Mouse (Mus musculus) forebrain, embryonic 13.5 days (tissue): ENCODE data around the gene Gm21680. TPM values are rescaled to one million over a fixed set of nuclear protein-coding genes. Genes with fewer than 3 reads are reported as not detected.
"Not testable (repeated sequence)": the region's sequence is repeated elsewhere in the genome, so short reads cannot be mapped to it uniquely, and the experiment has no call there.

Experiments
- ATAC-seq: fragments of 200-750 bp; cut with Nextera tagmentation; 2 replicates; pipeline ENCODE4 v1.8.0; 2017
- H3K27ac ChIP-seq: fragments of 300-500 bp; sonication (generic); 2 replicates; pipeline ENCODE4 v1.5.1; 2015; ENCODE audit warnings: inconsistent platforms, mild to moderate bottlenecking, moderate library complexity
- H3K27me3 ChIP-seq: fragments of 300-500 bp; sonication (generic); 2 replicates; pipeline ENCODE4 v1.6.1; 2015; ENCODE audit warnings: mild to moderate bottlenecking, inconsistent platforms
- H3K36me3 ChIP-seq: fragments of 300-500 bp; sonication (generic); 2 replicates; pipeline ENCODE4 v1.6.1; 2015; ENCODE audit warnings: mild to moderate bottlenecking, inconsistent platforms; ENCODE audit not compliant: poor library complexity, severe bottlenecking
- H3K4me1 ChIP-seq: fragments of 300-500 bp; sonication (generic); 2 replicates; pipeline ENCODE4 v1.6.1; 2015; ENCODE audit warnings: inconsistent platforms
- H3K4me2 ChIP-seq: fragments of 300-500 bp; sonication (generic); 2 replicates; pipeline ENCODE4 v1.6.1; 2015; ENCODE audit warnings: inconsistent platforms, mild to moderate bottlenecking, moderate library complexity
- H3K4me3 ChIP-seq: fragments of 300-500 bp; sonication (generic); 2 replicates; pipeline ENCODE4 v1.5.1; 2015; ENCODE audit warnings: mild to moderate bottlenecking, inconsistent platforms
- H3K9ac ChIP-seq: fragments of 300-500 bp; sonication (generic); 2 replicates; pipeline ENCODE4 v1.6.1; 2015; ENCODE audit warnings: mild to moderate bottlenecking, inconsistent platforms
- H3K9me3 ChIP-seq: fragments of 300-500 bp; sonication (generic); replicated peaks from 2 replicates; pipeline ENCODE4 v1.6.1; 2016; ENCODE audit warnings: inconsistent platforms
- WGBS: fragments of 180-500 bp; shearing (Covaris S2); methylation state at CpG from one replicate; pipeline ENCODE4 v1.1.7; 2015; 5-methylcytosine and 5-hydroxymethylcytosine counted together
- polyA plus RNA-seq: library from polyadenylated mRNA; unstranded; fragments of >200 nt; fragmentation: Nextera tagmentation; extraction: Ambion mirVana; gene quantifications from 2 replicates; pipeline ENCODE4 v1.2.1, GENCODE M21; 2015

The Gm21680 gene
- polyA plus RNA-seq, result 0.05 TPM in 1 of 2 replicates, not detected in the other

- not testable (repeated sequence) for H3K9me3 ChIP-seq, H3K27me3 ChIP-seq, H3K9ac ChIP-seq, H3K4me1 ChIP-seq, H3K27ac ChIP-seq, H3K36me3 ChIP-seq, ATAC-seq, H3K4me3 ChIP-seq, H3K4me2 ChIP-seq
- WGBS, result no CpG with 5 or more reads among the region's 2 CpGs
Measured at GRCm38 (mm10) chr5:25972563-25972962, at the start of gene Gm21680. Gm21680 (minus strand) TSS chr5:25972663.

DNA sequence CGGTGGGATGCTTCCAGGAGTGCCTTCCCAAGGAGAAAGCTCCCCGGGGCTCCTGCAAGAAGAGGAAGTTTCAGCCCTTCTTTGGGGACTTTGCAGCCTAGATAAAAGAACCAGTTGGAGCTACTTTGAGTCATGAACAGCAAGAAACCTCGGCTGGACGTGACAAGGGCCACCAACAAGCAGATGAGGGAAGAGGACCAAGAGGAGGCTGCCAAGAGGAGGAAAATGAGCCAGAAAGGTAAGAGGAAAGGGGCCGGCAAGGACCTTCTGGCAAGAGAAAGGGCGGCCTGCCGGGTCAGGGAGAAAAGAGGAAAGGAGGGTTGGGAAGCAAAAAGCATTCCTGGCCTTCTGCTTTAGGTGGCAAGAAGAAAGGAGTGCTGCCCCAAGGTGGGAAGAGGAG, 35.2 kb upstream of the Gm21680 start:
- not testable (repeated sequence) for H3K27me3 ChIP-seq, H3K27ac ChIP-seq, H3K9me3 ChIP-seq, H3K9ac ChIP-seq, H3K4me1 ChIP-seq, H3K4me3 ChIP-seq, H3K36me3 ChIP-seq
- H3K4me2 ChIP-seq, result peak overlapping the region; percentile 62
- 69% methylated on average over 7 of the region's 7 CpGs for WGBS
- 0 out of 2 replicates have a peak, but pooled peaks have one; percentile 16 for ATAC-seq

DNA sequence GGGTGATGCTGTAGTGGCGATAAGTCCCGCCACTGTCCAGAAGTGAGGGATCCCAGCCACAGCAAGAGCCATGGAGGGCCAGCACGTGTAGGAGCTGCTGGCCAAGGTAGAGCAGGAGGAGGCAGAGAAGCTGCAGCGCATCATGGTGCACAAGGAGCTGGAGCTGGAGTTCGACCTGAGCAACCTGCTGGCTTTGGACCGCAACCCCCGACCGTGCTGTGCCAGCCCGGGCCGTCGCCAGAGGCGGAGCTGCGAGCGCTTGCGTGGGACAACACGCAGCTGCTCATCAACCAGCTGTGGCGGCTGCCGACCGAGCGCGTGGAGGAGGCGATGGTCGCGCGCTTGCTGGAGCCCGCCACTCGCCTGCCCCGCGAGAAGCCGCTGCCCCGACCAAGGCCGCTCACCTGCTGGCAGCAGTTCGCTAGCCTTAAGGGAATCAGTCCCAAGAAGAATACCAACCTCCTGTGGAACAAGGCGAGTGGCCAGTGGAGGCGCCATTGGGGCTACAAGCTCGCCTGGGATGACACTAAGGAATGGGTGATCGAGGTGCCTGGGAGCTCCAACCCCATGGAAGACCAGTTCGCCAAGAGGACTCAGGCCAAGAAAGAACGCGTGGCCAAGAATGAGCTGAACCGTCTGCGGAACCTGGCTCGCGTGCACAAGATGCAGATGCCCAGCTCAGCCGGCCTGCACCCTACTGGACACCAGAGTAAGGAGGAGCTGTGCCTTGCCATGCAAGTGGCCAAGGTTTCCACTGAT, 34.7 kb upstream of the Gm21680 start:
- not testable (repeated sequence) for H3K27ac ChIP-seq, H3K36me3 ChIP-seq, H3K4me1 ChIP-seq, H3K27me3 ChIP-seq, H3K9me3 ChIP-seq
- Histone ChIP-seq H3K4me3 (peak overlapping the region; percentile 32), H3K9ac (peak overlapping the region; percentile 23), H3K4me2 (peak overlapping the region; percentile 62)
- WGBS, result 20% methylated on average over 45 of the region's 45 CpGs
- ATAC-seq, result peak; percentile 92

- not testable (repeated sequence) for ATAC-seq, H3K36me3 ChIP-seq
- 90% methylated on average over 1 of the region's 2 CpGs for WGBS
Measured at GRCm38 (mm10) chr5:26004698-26005097, 32.2 kb upstream of the Gm21680 start, which contains the start of gene Gm1979. Gm1979 (minus strand) TSS chr5:26004798.

GRCm38 (mm10) chr5:25988550-25988949, 16.1 kb upstream of the Gm21680 start, which contains the start of gene Gm21698:
Gm21698 (minus strand) TSS chr5:25988650.
- not testable (repeated sequence) for H3K27ac ChIP-seq, H3K27me3 ChIP-seq, H3K9me3 ChIP-seq, H3K4me1 ChIP-seq, H3K4me3 ChIP-seq, ATAC-seq, H3K9ac ChIP-seq, H3K4me2 ChIP-seq, H3K36me3 ChIP-seq
- no CpG with 5 or more reads among the region's 3 CpGs for WGBS

More at GRCm38 (mm10) chr5:26004698-26005097, 32.2 kb upstream of the Gm21680 start, which contains the start of gene Gm1979:
- H3K9ac ChIP-seq, H3K27me3 ChIP-seq, H3K4me3 ChIP-seq, H3K27ac ChIP-seq, H3K9me3 ChIP-seq, H3K4me1 ChIP-seq, H3K4me2 ChIP-seq: not testable (repeated sequence)

GRCm38 (mm10) chr5:25957050-25957449, 15.4 kb downstream of the Gm21680 start:
- not testable (repeated sequence) for H3K9ac ChIP-seq, H3K4me3 ChIP-seq, H3K9me3 ChIP-seq, H3K36me3 ChIP-seq, H3K4me1 ChIP-seq, H3K27ac ChIP-seq, H3K27me3 ChIP-seq
- ATAC-seq, result peak; percentile 33; the same call in 1 of the 2 replicates
- WGBS, result 67% methylated on average over 17 of the region's 17 CpGs
- H3K4me2 ChIP-seq, result peak overlapping the region; percentile 46

DNA sequence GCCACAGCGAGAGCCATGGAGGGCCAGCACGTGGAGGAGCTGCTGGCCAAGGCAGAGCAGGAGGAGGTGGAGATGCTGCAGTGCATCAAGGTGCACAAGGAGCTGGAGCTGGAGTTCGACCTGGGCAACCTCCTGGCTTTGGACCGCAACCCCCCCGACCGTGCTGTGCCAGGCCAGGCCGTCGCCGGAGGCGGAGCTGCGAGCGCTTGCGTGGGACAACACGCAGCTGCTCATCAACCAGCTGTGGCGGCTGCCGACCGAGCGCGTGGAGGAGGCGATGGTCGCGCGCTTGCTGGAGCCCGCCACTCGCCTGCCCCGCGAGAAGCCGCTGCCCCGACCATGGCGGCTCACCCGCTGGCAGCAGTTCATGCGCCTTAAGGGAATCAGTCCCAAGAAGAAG, 15.9 kb downstream of the Gm21680 start:
- H3K9me3 ChIP-seq, H3K4me1 ChIP-seq, H3K27ac ChIP-seq, H3K36me3 ChIP-seq, H3K9ac ChIP-seq, H3K27me3 ChIP-seq: not testable (repeated sequence)
- WGBS, result 33% methylated on average over 32 of the region's 32 CpGs
- peak; percentile 66 for ATAC-seq
- Histone ChIP-seq H3K4me2 (peak overlapping the region; percentile 46), H3K4me3 (peak overlapping the region; percentile 15; the same call in 1 of the 2 replicates)

GRCm38 (mm10) chr5:25954317-25954716, 18.1 kb downstream of the Gm21680 start, which contains the start of gene Gm21671:
Gm21671 (minus strand) TSS chr5:25954417.
- not testable (repeated sequence) for H3K9ac ChIP-seq, H3K27me3 ChIP-seq, H3K4me1 ChIP-seq, H3K36me3 ChIP-seq, ATAC-seq, H3K27ac ChIP-seq, H3K4me3 ChIP-seq, H3K4me2 ChIP-seq, H3K9me3 ChIP-seq
- 83% methylated on average over 2 of the region's 2 CpGs for WGBS

- H3K9ac ChIP-seq, ATAC-seq, H3K4me2 ChIP-seq, H3K36me3 ChIP-seq, H3K27ac ChIP-seq, H3K4me1 ChIP-seq, H3K4me3 ChIP-seq, H3K9me3 ChIP-seq, H3K27me3 ChIP-seq: not testable (repeated sequence)
- 83% methylated on average over 2 of the region's 2 CpGs for WGBS
Measured at GRCm38 (mm10) chr5:25945391-25945790, 27.1 kb downstream of the Gm21680 start.

DNA sequence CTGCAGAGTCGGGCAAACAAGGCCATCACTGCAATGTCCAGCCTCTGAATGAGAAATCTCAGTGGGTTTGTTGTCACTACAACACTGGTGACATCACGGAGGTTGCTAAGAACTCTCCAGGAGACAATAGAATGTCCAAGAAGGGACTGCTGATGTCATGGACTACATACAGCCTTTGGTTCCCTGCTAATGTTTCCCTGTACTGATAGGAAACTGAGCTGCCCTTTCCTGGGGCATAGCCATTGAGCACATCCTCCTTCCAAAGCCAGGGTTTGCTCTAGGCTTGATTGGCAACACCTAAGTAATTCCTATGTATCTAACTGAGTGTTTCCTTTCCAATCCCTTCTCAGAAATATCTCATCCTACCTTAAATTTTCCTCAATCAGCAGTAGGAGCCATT, 30.2 kb downstream of the Gm21680 start, which contains the start of gene Gm21663:
TSS of gene Gm21663 (minus strand) at position 101 of the 400 bp plus-strand sequence.
- not testable (repeated sequence) for H3K4me1 ChIP-seq, ATAC-seq, H3K27me3 ChIP-seq, H3K9ac ChIP-seq, H3K9me3 ChIP-seq, H3K4me2 ChIP-seq, H3K27ac ChIP-seq, H3K4me3 ChIP-seq, H3K36me3 ChIP-seq
- WGBS, result 59% methylated on average over 2 of the region's 2 CpGs
